Mouse (Mus musculus): ENCODE measurements at regions not wholly inside any gene's neighbourhood (a gene's known extent, or its start where the extent isn't known, plus 50 kb on each side); places are given as distances from the start of the nearest gene placed in this dataset.

GRCm38 (mm10) chr6:103275071-103275470, 235.3 kb upstream of the Chl1 start:
- TF ChIP-seq CTCF (IDR thresholded peaks at IDR 0.05; ENCODE audit: borderline replicate concordance, extremely low read depth, insufficient read depth, insufficient read length) (no peak), POLR2A (IDR thresholded peaks at IDR 0.05; ENCODE audit: borderline replicate concordance, extremely low read depth, insufficient read depth, insufficient read length, poor library complexity, severe bottlenecking) (no peak)
